Mouse (Mus musculus): Measurements from ENCODE around the gene Slc19a2. TPM values are rescaled to one million over a fixed set of nuclear protein-coding genes. Genes with fewer than 3 reads are reported as not detected.

Slc19a2 gene
- polyA plus RNA-seq, 1 experiment from 2014 or later, result 12.2 TPM

DNA sequence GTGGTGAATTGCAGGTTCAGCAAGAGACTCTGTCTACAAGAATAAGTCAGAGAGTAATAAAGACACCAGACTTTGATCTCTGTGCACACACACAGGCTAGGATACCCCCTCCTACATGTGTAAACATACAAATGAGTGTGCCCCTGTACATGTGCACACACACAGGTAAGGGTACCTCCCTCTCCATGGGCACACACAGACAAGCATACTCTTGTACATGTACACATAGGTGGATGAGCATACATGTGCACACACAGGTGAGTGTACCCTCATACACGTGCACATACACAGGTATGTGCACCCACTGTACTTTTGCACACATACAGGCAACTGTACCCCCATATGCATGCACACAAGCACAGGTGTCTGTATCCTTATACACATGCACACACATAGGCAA lies 15.4 kb upstream of the Slc19a2 start:
- DNase-seq (ENCODE audit: extremely low spot score, low spot score), result no peak
- no peak overlapping the region for H3K27ac ChIP-seq
- H3K36me3 ChIP-seq (replicated peaks), result no peaks in the 10 kb centered on the region
- no peaks in the 10 kb centered on the region for H3K27me3 ChIP-seq (ENCODE audit: poor library complexity, severe bottlenecking)
- H3K9me3 ChIP-seq, result no peaks in the 10 kb centered on the region
- no peaks in the 10 kb centered on the region for H3K4me1 ChIP-seq
- 83% methylated on average over 1 of the region's 1 CpGs for WGBS
- H3K4me3 ChIP-seq, result no peak overlapping the region

DNA sequence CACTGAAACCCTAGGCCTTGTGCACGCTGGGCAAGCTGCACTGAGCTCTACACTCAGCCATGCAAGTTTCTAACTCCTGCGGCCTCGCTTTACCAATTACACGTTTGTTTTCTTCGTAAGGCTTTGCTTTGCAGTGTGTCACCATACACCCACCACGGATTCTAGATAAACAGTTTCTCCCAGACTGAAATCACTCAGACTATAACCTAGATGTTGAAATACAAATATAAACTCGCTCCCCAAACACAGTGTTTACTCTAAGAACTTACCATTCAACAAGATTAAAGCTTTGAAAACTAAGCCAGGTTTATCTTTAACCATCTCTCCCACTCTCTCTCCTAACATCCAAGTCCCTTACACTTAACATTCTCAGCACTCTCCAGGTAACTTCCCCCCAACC lies 13.8 kb upstream of the Slc19a2 start:
- H3K27me3 ChIP-seq (ENCODE audit: poor library complexity, severe bottlenecking), result no peaks in the 10 kb centered on the region
- H3K4me1 ChIP-seq, result no peaks in the 10 kb centered on the region
- no peak for DNase-seq (ENCODE audit: extremely low spot score, low spot score)
- H3K9me3 ChIP-seq, result no peaks in the 10 kb centered on the region
- WGBS, result 68% methylated on average over 7 of the region's 7 CpGs
- no peaks in the 10 kb centered on the region for H3K36me3 ChIP-seq (replicated peaks)
- no peak overlapping the region for H3K4me3 ChIP-seq
- no peak overlapping the region for H3K27ac ChIP-seq

DNA sequence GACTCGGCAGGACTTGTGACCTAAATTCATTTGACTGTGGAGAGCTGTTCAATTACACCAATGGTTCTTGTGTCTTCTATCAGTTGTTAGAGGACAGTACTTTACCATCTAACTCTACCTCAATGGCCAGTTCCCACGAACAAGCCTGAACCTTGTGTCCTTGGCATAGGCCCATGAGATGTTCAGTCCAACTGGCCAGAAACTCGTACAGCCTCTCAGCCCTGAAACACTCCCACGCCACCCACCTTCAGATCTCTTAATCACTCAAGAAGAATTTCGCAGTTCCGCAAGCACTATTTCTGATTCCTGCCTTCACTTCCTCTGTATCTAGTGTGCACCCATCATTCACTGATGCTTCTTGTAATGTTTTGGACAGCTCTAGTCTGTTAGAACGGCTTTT lies 12.8 kb upstream of the Slc19a2 start:
- Histone ChIP-seq H3K4me3 (no peak overlapping the region), H3K27ac (no peak overlapping the region), H3K4me1 (no peaks in the 10 kb centered on the region), H3K27me3 (ENCODE audit: poor library complexity, severe bottlenecking) (no peaks in the 10 kb centered on the region), H3K36me3 (replicated peaks) (no peaks in the 10 kb centered on the region), H3K9me3 (no peaks in the 10 kb centered on the region)
- WGBS, result 70% methylated on average over 7 of the region's 7 CpGs
- no peak for DNase-seq (ENCODE audit: extremely low spot score, low spot score)

DNA sequence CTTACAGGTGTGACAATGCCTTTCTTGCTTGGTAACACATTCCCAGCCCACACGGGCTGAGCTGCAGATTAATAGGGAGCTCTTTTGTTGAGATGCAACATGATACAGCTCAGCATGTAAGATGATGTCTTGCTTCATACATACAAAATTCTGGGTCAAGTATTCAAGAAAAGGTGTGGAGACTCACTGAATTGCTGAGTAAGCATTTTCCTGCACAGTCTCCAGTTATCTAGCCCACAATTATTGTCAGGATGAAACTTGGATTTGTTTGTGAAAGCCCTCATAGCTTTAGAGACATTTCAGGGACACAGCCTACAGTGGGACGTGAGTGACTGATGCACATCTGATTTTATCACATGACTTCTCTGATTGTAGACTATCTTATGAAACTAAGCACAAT lies 7.4 kb upstream of the Slc19a2 start:
- H3K36me3 ChIP-seq (replicated peaks), result no peaks in the 10 kb centered on the region
- 86% methylated on average over 2 of the region's 2 CpGs for WGBS
- H3K27ac ChIP-seq, result no peak overlapping the region
- no peak for DNase-seq (ENCODE audit: extremely low spot score, low spot score)
- H3K9me3 ChIP-seq, result no peaks in the 10 kb centered on the region
- H3K4me3 ChIP-seq, result no peak overlapping the region
- H3K27me3 ChIP-seq (ENCODE audit: poor library complexity, severe bottlenecking), result no peaks in the 10 kb centered on the region
- H3K4me1 ChIP-seq, result no peaks in the 10 kb centered on the region

DNA sequence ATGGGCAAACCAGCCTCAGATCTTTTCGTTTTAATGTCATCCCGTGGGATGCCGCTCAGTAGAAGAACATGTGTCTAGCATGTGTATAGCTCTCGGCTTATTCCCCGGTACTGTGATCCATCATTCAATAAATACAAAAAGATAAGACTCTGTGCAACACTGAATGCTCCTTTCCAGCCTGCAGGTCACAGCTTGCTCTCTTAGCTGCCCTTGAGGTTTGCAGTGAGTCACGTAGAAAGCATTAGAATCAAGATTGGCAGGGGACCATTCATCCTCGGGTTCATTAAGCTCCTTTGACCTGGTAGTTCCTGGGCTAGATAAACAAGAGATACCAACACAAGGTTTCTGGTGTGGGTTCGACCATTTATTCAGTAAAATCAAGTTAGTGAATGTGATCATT lies 6.0 kb upstream of the Slc19a2 start:
- Histone ChIP-seq H3K4me3 (no peak overlapping the region), H3K27me3 (ENCODE audit: poor library complexity, severe bottlenecking) (no peaks in the 10 kb centered on the region), H3K9me3 (no peaks in the 10 kb centered on the region), H3K27ac (no peak overlapping the region), H3K4me1 (peaks cover 6% of the 10 kb centered on the region), H3K36me3 (replicated peaks) (no peaks in the 10 kb centered on the region)
- DNase-seq (ENCODE audit: extremely low spot score, low spot score), result no peak
- 78% methylated on average over 8 of the region's 8 CpGs for WGBS

DNA sequence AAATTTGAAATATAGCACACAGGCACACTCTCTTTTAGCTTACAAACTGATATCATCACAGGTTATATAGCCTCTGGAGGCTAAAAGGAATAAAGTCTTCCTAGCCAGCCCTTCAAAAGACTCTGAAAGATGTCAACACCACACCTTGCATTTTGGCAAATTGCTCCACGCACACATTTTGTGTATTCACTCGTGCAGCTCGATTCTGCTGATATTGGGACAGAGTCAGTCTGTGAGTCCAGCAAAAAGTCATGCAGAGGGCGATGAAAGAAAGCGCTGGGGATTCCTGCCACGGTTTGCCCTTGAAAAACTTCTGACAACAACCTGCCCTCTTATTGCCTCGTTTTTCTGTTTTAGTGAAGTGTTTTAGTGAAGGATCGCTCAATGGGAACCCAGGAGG lies 1.4 kb upstream of the Slc19a2 start:
- peaks cover 32% of the 10 kb centered on the region for H3K4me1 ChIP-seq
- 33% methylated on average over 8 of the region's 8 CpGs for WGBS
- peaks cover 16% of the 10 kb centered on the region for H3K27me3 ChIP-seq (ENCODE audit: poor library complexity, severe bottlenecking)
- H3K4me3 ChIP-seq, result peak overlapping the region; percentile 77
- no peaks in the 10 kb centered on the region for H3K9me3 ChIP-seq
- no peaks in the 10 kb centered on the region for H3K36me3 ChIP-seq (replicated peaks)
- DNase-seq (ENCODE audit: extremely low spot score, low spot score), result no peak
- peak overlapping the region; percentile 89 for H3K27ac ChIP-seq

DNA sequence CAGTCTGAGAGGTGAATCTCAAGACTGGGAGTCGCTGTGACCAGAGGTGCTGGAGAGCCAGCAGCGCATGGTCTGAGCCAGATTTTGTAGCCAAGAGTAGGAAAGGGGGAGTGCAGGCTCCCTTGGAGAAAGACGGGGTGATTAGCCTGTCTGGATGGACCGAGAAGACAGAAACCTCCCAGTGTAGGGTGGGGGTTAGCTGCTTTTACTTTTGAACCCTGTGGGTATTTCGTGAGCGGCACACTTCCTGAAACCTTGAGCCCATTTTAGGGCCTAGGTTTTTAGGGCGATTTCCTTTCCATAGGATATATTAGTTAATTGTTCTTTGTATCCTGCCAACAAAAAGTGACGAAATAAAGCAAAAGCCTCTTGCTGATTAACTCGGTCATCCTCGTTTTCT lies 875 bp upstream of the Slc19a2 start:
- no peaks in the 10 kb centered on the region for H3K36me3 ChIP-seq (replicated peaks)
- no peaks in the 10 kb centered on the region for H3K9me3 ChIP-seq
- DNase-seq (ENCODE audit: extremely low spot score, low spot score), result no peak
- H3K4me1 ChIP-seq, result peaks cover 32% of the 10 kb centered on the region
- peak overlapping the region; percentile 89 for H3K27ac ChIP-seq
- peaks cover 16% of the 10 kb centered on the region for H3K27me3 ChIP-seq (ENCODE audit: poor library complexity, severe bottlenecking)
- H3K4me3 ChIP-seq, result peak overlapping the region; percentile 77
- WGBS, result 6% methylated on average over 10 of the region's 10 CpGs

DNA sequence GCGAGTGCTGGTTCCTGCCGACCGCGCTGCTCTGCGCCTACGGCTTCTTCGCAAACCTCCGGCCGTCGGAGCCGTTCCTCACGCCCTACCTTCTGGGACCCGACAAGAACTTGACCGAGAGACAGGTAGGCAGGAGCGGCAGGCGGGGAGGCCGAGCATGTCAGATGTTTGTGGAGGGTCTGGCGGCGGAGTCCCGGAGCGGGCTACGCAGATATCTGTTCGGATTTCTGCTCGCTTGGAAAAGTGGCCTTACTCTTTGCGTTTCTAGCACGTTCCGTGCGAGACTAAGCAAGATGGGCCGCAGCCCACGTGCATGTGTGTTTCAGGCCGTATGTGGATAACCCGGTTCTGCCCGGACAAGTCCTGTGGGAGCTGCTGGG lies 476 bp downstream of the Slc19a2 start:
- no peaks in the 10 kb centered on the region for H3K36me3 ChIP-seq (replicated peaks)
- under 1% methylated on average over 33 of the region's 33 CpGs for WGBS
- no peaks in the 10 kb centered on the region for H3K9me3 ChIP-seq
- no peak for DNase-seq (ENCODE audit: extremely low spot score, low spot score)
- peak overlapping the region; percentile 89 for H3K27ac ChIP-seq
- H3K4me3 ChIP-seq, result peak overlapping the region; percentile 77
- H3K27me3 ChIP-seq (ENCODE audit: poor library complexity, severe bottlenecking), result peaks cover 16% of the 10 kb centered on the region
- peaks cover 32% of the 10 kb centered on the region for H3K4me1 ChIP-seq

DNA sequence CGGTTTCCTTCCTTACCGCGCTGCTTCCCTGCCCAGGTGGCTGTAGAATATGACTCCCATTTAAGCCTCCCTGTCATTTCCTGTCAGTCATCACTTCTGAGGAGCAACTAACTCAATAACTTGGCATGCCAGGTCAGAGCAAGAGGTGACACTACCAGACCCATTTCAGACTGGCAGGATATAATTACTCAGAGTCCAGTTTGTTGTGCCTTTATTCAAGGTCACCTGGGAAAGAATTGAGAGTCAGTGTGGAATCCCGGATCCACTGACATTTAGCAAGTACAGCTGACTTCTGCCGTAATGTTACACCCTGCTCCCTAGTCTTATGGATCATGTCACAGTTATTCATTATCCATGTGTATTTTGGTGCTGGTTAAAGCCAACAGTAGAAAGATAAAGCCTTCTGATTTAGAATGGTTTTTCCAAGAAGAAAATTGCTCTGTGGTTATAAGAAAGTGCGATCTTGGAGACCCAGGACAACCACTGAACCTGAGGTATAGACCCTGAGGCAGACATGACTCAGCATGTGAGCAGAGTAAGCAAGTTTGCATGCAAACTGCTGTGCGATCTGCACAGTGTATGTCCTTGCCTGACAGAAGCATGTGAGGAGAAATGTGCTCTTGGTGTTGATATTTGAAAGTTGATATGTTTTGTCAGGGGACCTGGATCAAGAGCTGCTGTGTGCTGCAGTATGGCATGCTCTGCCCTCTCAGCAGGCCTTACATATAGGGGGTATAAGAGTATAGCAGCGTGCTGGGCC lies 1.7 kb downstream of the Slc19a2 start:
- Histone ChIP-seq H3K27ac (no peak overlapping the region), H3K36me3 (replicated peaks) (no peaks in the 10 kb centered on the region), H3K27me3 (ENCODE audit: poor library complexity, severe bottlenecking) (peaks cover 16% of the 10 kb centered on the region), H3K9me3 (no peaks in the 10 kb centered on the region), H3K4me3 (peak overlapping the region; percentile 77), H3K4me1 (peaks cover 32% of the 10 kb centered on the region)
- DNase-seq (ENCODE audit: extremely low spot score, low spot score), result no peak
- 72% methylated on average over 8 of the region's 8 CpGs for WGBS

DNA sequence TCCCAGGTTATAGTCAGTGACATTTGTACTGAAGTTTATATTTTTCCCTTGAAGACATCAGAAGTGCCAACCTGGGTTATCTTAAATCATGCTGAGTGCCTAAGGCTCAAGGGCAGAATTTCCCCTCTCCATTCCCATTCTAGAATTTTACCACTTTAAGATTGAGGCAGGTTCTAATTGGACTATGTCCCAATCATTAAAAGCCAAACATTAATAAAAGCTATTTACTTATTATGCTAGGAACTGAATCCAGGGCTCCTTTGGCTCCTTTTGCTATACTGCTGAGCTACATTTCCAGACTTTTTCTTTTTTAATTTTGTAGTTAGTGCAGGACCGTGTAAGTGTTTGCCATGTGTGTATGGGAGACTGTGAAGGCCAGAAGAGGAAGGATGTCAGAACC lies 2.6 kb downstream of the Slc19a2 start:
- Histone ChIP-seq H3K4me1 (peaks cover 32% of the 10 kb centered on the region), H3K27ac (no peak overlapping the region), H3K9me3 (no peaks in the 10 kb centered on the region), H3K27me3 (ENCODE audit: poor library complexity, severe bottlenecking) (peaks cover 16% of the 10 kb centered on the region), H3K4me3 (no peak overlapping the region), H3K36me3 (replicated peaks) (peaks cover under 1% of the 10 kb centered on the region; the same call in 1 of the 2 replicates)
- 80% methylated on average over 1 of the region's 1 CpGs for WGBS
- no peak for DNase-seq (ENCODE audit: extremely low spot score, low spot score)

DNA sequence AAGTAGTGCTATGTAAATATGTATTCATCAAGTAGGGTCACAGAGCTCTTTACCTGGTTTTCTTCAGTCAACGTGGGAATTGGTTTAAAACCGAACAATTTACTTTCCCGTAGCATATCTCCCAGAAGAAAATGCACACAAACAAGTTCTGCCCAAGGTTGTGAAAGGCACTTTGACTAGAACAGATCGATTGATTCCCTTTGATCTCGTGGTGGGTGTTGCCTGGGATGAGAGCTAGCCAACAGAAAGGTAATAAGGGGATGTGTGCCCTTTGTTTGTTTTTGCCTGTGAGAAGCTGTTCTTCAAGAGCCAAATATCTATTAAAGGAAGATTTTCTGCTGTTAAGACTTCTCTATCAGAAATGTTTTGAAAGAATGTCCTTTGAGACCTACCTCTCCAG lies 3.7 kb downstream of the Slc19a2 start:
- H3K9me3 ChIP-seq, result no peaks in the 10 kb centered on the region
- H3K36me3 ChIP-seq (replicated peaks), result peaks cover 11% of the 10 kb centered on the region
- WGBS, result 85% methylated on average over 5 of the region's 5 CpGs
- DNase-seq (ENCODE audit: extremely low spot score, low spot score), result no peak
- peaks cover 16% of the 10 kb centered on the region for H3K27me3 ChIP-seq (ENCODE audit: poor library complexity, severe bottlenecking)
- H3K4me1 ChIP-seq, result peaks cover 29% of the 10 kb centered on the region
- H3K27ac ChIP-seq, result no peak overlapping the region
- no peak overlapping the region for H3K4me3 ChIP-seq

DNA sequence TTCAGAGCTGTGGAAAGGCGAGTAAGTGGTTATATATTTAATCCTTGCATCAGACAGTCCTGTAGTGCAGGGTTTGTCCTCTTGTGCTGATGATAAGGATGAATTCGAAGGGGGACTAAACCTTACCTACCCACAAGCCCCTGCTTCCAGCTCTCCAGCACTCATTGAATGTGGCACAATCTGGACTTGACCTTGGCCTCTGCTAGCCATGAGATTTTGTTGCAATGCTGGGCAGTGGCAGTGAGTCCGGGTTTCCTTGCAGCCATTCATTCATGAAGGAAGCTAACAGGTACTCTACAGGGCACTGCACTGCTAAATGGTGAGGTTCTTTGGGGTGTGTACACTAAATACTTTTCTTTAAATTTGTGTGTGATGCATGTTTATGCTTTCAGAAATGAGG lies 6.0 kb downstream of the Slc19a2 start:
- H3K27me3 ChIP-seq (ENCODE audit: poor library complexity, severe bottlenecking), result peaks cover 14% of the 10 kb centered on the region
- no peak for DNase-seq (ENCODE audit: extremely low spot score, low spot score)
- no peak overlapping the region for H3K27ac ChIP-seq
- H3K36me3 ChIP-seq (replicated peaks), result peaks cover 16% of the 10 kb centered on the region
- peaks cover 13% of the 10 kb centered on the region for H3K4me1 ChIP-seq
- H3K9me3 ChIP-seq, result no peaks in the 10 kb centered on the region
- H3K4me3 ChIP-seq, result no peak overlapping the region
- WGBS, result 79% methylated on average over 3 of the region's 3 CpGs

DNA sequence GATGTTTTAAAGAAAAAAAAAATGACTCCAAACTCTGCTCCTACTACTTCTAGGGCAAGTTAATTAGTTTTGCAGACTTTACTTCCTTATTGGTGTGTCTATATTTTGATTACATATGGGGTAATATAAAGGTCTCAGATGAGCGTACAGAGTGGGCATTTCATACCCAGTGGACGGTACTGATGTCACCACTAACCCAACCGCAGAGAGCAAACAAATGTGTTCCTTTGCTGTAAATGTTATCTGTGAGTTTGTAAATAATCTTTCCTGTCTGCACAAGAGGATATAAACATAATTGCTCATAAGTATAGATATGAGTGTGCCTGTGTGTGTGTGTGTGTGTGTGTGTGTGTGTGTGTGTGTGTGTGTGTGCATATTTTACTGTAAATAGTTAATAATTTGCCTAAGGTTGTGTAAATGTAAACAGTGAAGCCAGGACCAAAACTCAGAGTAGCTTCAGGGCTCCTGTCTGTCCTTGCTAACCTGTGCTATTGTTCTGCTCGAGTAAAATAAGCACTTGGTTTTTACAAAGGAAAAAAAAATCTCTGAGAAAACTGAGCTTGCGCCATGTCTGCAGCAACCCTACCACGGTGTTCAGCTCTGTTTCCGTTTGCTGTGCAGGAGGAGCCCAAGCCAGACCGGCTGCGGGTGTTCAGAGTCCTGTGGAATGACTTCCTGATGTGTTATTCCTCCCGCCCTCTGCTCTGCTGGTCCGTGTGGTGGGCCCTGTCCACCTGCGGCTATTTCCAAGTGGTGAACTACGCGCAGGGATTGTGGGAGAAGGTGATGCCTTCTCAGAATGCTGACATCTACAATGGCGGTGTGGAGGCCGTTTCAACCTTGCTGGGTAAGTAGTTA lies 11.6 kb downstream of the Slc19a2 start:
- DNase-seq (ENCODE audit: extremely low spot score, low spot score), result no peak
- Histone ChIP-seq H3K27ac (no peak overlapping the region), H3K4me3 (no peak overlapping the region), H3K27me3 (ENCODE audit: poor library complexity, severe bottlenecking) (no peaks in the 10 kb centered on the region), H3K36me3 (replicated peaks) (peaks cover 50% of the 10 kb centered on the region), H3K9me3 (no peaks in the 10 kb centered on the region), H3K4me1 (no peaks in the 10 kb centered on the region)
- WGBS, result 87% methylated on average over 16 of the region's 16 CpGs

All from forebrain, embryonic 10.5 days (tissue).